Mouse (Mus musculus) bone marrow macrophage, adult 2 months (primary cell): ENCODE results near the gene Gpcpd1. TPM values are rescaled to one million over a fixed set of nuclear protein-coding genes. Genes with fewer than 3 reads are reported as not detected.

ENCODE experiments used
- H3K27ac ChIP-seq: 2 replicates; pipeline ENCODE4 v1.5.1; 2012; ENCODE audit warnings: low read depth, low read length; ENCODE audit not compliant: insufficient read depth
- H3K4me1 ChIP-seq: 2 replicates; pipeline ENCODE4 v1.6.1; 2012; ENCODE audit warnings: low read length; ENCODE audit not compliant: control insufficient read depth, insufficient read depth
- H3K4me3 ChIP-seq: 2 replicates; pipeline ENCODE4 v1.5.1; 2012; ENCODE audit warnings: mild to moderate bottlenecking, low read length, moderate library complexity; ENCODE audit not compliant: insufficient read depth
- CTCF ChIP-seq: IDR thresholded peaks from 2 replicates; pipeline ENCODE4 v1.5.1; 2012; ENCODE audit warnings: low read depth, mild to moderate bottlenecking, low read length, moderate library complexity
- POLR2A ChIP-seq: IDR thresholded peaks from 2 replicates; pipeline ENCODE4 v1.6.1; 2012; ENCODE audit warnings: mild to moderate bottlenecking, low read depth, low read length, borderline replicate concordance
- polyA plus RNA-seq: library from polyadenylated mRNA; stranded (reverse); fragments of >200 nt; gene quantifications from 2 replicates; pipeline ENCODE4 v1.2.4, GENCODE M21; 2012; ENCODE audit not compliant: missing spikeins, insufficient read depth, insufficient read length

The Gpcpd1 gene
- polyA plus RNA-seq, 1 experiment = 35.2 TPM

DNA sequence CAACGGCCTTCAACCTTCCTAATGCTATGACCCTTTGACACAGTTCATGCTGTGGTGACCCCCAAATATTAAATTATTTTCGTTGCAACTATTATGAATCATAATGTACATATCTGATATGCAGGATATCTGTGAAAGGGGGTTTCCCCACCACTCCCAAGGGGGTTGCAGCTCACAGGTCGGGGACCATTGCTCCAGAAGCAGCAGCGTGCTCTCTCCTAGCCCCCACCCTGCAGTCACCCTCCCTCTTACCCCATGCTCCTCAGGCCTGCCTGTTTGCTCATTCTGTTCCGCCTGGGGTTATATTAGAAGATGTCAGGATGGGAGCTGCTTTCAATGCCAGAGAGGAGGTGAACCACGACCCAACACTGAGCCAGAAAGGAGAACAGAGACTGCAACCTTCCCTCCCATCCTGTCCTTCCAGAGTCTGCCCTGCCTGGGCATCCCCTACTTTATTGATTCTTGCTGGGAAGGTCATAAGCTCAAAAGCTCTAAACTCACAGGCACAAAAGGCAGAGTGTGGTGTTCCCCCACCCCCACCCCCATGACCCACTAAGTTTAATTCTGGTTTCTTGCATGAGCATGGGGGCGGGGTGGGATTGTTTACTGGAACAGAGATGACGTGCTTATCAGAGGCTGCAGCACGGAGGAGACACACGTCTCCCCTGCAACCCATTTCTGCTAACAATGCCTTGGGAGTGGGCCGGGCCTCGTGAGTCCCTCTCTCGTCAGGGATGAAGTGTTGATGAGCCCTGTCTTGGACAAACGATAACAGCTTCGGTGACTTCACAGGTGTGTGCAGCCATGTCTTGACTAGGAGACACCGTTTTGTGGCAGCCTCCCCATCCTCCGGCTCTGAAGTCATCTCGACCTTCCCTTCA, 69.3 kb downstream of the Gpcpd1 start:
- TF ChIP-seq POLR2A (no peak), CTCF (no peak)
- Histone ChIP-seq H3K4me1 (no peaks in the 10 kb centered on the region), H3K27ac (no peak overlapping the region), H3K4me3 (no peak overlapping the region)

DNA sequence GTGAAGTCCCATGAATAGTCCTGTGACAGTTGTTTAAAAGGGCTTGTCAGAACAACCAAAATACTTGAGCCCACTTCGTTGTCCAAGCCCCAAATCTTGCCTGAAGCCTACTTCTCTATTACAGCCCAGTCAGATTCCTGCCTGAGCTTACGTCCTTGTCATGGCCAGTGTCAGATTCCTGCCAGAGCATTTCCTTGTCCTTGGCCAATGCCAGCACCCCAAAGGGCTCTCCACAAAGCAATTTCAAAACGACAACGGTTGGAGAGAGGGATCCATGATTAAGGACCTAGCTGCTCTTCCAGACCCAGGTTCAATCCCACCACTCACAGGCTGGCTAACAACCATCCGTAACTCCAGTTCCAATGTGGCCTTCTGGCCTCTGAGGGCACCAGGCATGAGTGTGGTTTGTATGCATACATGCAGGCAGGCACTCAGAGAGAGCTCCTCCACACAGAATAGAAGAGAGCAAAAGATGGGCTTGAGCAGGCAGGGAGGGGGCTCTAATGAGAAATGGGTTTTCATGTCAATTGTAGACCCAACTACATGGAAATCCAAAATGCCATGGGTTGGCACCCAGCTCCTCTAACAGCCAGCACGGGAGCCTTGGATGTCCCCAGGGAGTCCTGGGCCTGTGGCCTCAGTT, 70.2 kb downstream of the Gpcpd1 start:
- Histone ChIP-seq H3K27ac (no peak overlapping the region), H3K4me3 (no peak overlapping the region), H3K4me1 (peaks cover 4% of the 10 kb centered on the region)
- TF ChIP-seq CTCF = no peak
- no peak for TF ChIP-seq POLR2A

DNA sequence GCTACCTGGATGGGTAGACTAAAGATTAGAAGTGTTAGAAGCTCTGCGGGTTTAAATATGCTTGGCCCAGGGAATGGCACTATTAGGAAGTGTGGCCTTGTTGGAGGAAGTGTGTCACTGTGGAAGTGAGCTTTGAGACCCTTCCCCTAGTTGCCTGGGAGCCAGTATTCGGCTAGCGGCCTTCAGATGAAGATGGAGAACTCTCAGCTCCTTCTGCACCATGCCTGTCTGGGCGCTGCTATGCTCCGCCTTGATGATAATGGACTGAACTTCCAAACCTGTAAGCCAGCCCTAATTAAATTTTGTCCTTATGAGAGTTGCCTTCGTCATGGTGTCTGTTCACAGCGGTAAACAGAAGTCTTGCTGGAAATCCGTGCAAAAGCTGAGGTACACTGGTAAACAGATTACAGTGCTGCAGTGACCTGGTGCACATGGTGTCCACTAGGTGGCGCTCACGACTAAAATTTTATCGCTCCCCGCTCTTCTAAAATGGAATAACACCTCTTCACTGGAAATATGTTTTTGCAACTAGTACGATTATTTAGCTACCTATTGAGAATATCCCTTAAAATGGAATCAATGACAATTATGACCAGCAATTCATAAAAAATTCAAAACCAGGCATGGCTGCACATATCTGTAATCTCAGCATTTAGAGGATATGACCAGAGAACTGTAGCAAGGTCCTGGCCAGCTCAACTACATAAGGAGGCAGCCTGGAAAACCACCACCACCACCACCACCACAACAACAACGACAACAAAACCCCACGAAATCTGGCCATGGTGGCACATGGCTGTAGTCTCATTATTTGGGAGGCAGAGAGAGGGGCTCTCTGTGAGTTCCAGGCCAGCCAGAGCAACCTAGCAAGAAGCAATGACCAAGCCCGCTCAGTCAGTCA, 71.1 kb downstream of the Gpcpd1 start:
- TF ChIP-seq CTCF (peak; percentile 83; the same call in 1 of the 2 replicates), POLR2A (no peak)
- H3K27ac ChIP-seq = no peak overlapping the region
- H3K4me3 ChIP-seq = no peak overlapping the region
- peaks cover 8% of the 10 kb centered on the region for H3K4me1 ChIP-seq

DNA sequence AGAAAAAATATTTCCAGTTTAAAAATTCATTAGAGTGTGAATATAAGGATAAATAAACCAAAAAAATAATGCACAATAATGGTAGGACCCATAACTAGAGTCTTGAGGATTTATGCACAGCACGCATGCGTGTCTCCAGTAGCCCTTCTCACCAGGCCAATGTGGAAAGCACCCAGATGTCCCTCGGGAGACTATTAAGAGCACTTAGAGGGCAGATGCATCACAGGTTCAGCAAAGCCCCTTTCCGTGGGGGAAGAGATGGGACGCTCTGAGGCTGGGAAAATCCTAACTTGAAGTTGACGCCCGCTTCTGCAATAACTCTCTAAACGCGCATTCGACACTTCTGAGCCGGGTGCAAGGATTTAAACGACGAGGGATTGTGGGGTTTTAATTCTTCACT, 71.9 kb downstream of the Gpcpd1 start:
- Histone ChIP-seq H3K4me1 (peaks cover 8% of the 10 kb centered on the region), H3K4me3 (no peak overlapping the region), H3K27ac (no peak overlapping the region)
- TF ChIP-seq CTCF (no peak), POLR2A (no peak)

DNA sequence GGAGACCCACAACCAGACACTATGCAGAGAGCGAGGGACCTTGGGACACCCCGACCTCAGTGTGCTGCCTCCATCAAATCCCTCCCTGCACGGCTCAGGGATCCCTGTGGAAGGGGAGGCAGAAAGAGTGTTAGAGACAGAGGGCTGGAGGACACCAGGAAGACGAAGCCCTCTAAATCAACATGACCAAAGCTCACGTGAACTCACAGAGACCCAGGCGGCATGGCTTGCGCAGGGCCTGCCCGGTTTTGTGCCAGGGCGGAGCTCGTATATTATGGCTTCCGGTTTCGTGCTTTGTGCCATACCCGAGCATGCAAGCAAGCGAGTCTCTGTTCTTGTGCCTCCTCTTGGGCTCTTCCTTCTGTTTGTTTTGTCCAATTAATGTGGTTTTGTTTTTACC, 72.5 kb downstream of the Gpcpd1 start:
- H3K4me1 ChIP-seq = peaks cover 8% of the 10 kb centered on the region
- no peak overlapping the region for H3K4me3 ChIP-seq
- no peak for TF ChIP-seq CTCF
- TF ChIP-seq POLR2A = no peak
- H3K27ac ChIP-seq = no peak overlapping the region

DNA sequence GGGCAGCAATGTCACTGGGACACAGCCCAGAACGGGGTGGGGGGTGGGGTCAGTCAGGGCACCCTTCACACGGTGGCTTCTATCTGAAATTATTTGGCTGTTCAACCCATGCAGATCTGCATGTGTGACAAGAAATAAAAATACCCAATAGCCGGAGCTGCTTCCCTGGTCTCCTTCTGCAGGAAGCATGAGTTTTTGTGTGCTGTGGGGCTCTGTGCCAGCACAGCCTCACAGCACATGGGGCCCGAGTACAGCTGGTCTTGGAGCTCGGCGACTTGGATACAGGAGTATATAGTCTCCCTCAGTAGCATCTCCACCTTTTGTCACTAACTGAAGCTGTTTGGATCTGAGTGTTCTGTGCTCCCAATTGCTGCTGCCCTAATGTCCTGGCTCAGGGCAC, 73.2 kb downstream of the Gpcpd1 start:
- Histone ChIP-seq H3K27ac (no peak overlapping the region), H3K4me3 (no peak overlapping the region), H3K4me1 (peaks cover 10% of the 10 kb centered on the region)
- TF ChIP-seq CTCF = no peak
- TF ChIP-seq POLR2A = no peak

DNA sequence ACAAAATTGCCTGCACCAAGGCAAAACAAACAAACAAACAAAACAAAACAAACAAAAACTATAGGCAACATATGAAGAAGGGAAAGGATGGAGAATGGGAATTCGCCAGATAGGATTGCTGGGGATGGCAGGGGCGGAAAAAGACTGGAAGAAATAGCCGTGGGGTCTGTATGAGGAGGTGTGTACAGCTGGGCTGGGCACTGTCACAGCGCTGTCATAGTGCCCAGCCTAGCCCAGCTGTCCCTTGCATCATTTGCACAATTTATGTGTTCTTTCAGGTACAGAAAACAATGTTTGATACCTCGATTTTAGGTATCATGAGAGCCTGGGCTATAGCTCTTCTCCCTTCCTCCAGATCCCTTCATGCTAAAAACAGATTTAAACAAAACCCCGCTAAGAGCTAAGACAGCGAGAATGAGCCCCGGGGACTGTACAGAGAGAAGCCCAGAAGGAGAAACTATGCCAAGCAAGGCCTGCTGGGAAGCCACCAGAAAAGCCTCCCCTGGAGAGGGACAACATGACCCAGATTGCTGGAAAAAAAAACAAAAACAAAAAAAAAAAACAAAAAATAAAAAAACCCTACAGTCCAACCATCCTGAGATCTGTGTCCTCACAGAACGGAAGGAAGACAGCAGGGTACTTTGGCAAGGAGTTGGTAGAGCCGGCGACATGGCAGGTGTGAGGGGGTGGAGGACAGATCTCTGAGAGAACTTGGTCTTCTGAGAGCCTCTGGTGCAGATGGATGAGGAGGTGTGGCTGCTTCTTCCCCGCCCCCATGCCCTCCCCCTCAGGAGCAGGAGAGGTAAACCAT, 74.0 kb downstream of the Gpcpd1 start:
- H3K4me1 ChIP-seq = peaks cover 13% of the 10 kb centered on the region
- no peak overlapping the region for H3K27ac ChIP-seq
- TF ChIP-seq CTCF (no peak), POLR2A (no peak)
- no peak overlapping the region for H3K4me3 ChIP-seq

DNA sequence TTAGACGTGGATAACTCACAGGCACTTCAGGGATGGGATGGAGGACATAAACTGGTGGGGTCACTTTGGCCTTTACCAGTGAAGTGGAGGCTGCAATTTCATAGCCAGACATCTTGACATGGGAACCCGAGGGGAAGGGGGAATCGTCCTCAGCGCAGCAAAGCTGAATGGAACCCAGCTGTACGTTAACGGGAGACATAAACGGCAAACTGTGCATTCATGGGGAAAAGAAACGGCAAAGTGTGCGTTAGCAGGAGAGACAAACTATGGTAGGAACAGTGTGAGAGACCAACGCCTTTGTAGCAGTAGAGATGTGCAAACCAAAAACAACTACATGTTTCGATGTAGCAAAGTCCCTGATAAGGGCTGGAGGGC, 74.6 kb downstream of the Gpcpd1 start:
- Histone ChIP-seq H3K27ac (no peak overlapping the region), H3K4me3 (no peak overlapping the region), H3K4me1 (peaks cover 13% of the 10 kb centered on the region)
- TF ChIP-seq POLR2A (no peak), CTCF (no peak)
